27 mouse cellular contexts compared by ENCODE assay signal in genomic region chr7:132013970-132014369, GRCm38 (mm10). TPM values are rescaled to one million over a fixed set of nuclear protein-coding genes. Genes with fewer than 3 reads are reported as not detected.
DNase-seq lines count a peak whose midpoint lies in the region; ATAC-seq and TF ChIP-seq lines count a peak whose summit lies in the region.
"Had no signal": no experiment of that assay in that cellular context is flagged by ENCODE, and none has a peak within 500 bp of the region (broad histone marks: within the 10 kb centered on the region; RNA-seq: fewer than 3 reads in every experiment).

No protein-coding gene starts in this region.

- H3K27ac ChIP-seq in midbrain, embryonic 11.5 days (ENCODE audit: low read depth, low read length): no peak overlapping the region
- no peak overlapping the region for H3K27ac ChIP-seq in midbrain, embryonic 10.5 days (replicated peaks)
- H3K27ac ChIP-seq in limb, embryonic 10.5 days: peak overlapping the region; percentile 78
- no peak overlapping the region for H3K27ac ChIP-seq in intestine, postnatal 0 days (ENCODE audit: low read depth, low read length)
- H3K27ac ChIP-seq: embryonic facial prominence, embryonic 13.5 days; gastrocnemius, adult 2 months; heart, adult 2 months; liver, embryonic 13.5 days; stomach, postnatal 0 days had no signal

- no peak for TF ChIP-seq CTCF in intestine, postnatal 0 days (IDR thresholded peaks at IDR 0.05; ENCODE audit: low read depth)

- no peaks in the 10 kb centered on the region for H3K27me3 ChIP-seq in midbrain, embryonic 11.5 days (ENCODE audit: control insufficient read depth, insufficient read depth, low read length)
- no peaks in the 10 kb centered on the region for H3K27me3 ChIP-seq in midbrain, embryonic 10.5 days (ENCODE audit: low read depth, poor library complexity, severe bottlenecking)
- H3K27me3 ChIP-seq in limb, embryonic 10.5 days (ENCODE audit: low read depth, poor library complexity, severe bottlenecking): no peaks in the 10 kb centered on the region
- H3K27me3 ChIP-seq in intestine, postnatal 0 days (replicated peaks; ENCODE audit: control insufficient read depth, insufficient read depth, low read length): peaks cover 14% of the 10 kb centered on the region
- H3K27me3 ChIP-seq: embryonic facial prominence, embryonic 13.5 days; heart, embryonic 12.5 days; liver, embryonic 13.5 days had no signal

- peak; percentile 38; the same call in 1 of the 2 replicates for ATAC-seq in frontal cortex, adult (ENCODE audit: low TSS enrichment)
- ATAC-seq in midbrain, embryonic 11.5 days (ENCODE audit: low FRiP score): no peak
- ATAC-seq in intestine, postnatal 0 days: no peak
- ATAC-seq: lung, postnatal 0 days had no signal

- no peak for DNase-seq in frontal cortex, adult 2 months (ENCODE audit: extremely low spot score in 1 of 2, low spot score in 1 of 2)
- peak; percentile 45 for DNase-seq in midbrain, embryonic 11.5 days (ENCODE audit: low spot score, missing footprints)
- no peak for DNase-seq in midbrain, embryonic 10.5 days (ENCODE audit: low spot score)
- no peak for DNase-seq in limb, embryonic 10.5 days (ENCODE audit: low spot score)
- no peak for DNase-seq in liver
- DNase-seq: adrenal gland, postnatal 25 days; cerebellum, adult 18-20 months; gastrocnemius, adult 2 months; gastrocnemius, postnatal 36 days; heart, adult 2 months; kidney, adult 11 months; kidney, postnatal 14 days; liver, embryonic 13.5 days; lung, adult 18-20 months; right cerebral cortex, postnatal 4 days; thymus, adult 2 months; thymus, postnatal 36 days had no signal

- no peaks in the 10 kb centered on the region for H3K9me3 ChIP-seq in midbrain, embryonic 11.5 days (ENCODE audit: control insufficient read depth, low read length)
- no peaks in the 10 kb centered on the region for H3K9me3 ChIP-seq in midbrain, embryonic 10.5 days (replicated peaks)
- H3K9me3 ChIP-seq in limb, embryonic 10.5 days (replicated peaks): no peaks in the 10 kb centered on the region
- no peaks in the 10 kb centered on the region for H3K9me3 ChIP-seq in intestine, postnatal 0 days (ENCODE audit: control insufficient read depth)
- H3K9me3 ChIP-seq: embryonic facial prominence, embryonic 13.5 days; heart, embryonic 12.5 days; liver, embryonic 13.5 days had no signal

- no peaks in the 10 kb centered on the region for H3K36me3 ChIP-seq in midbrain, embryonic 11.5 days (ENCODE audit: control insufficient read depth, insufficient read depth, low read length)
- no peaks in the 10 kb centered on the region for H3K36me3 ChIP-seq in midbrain, embryonic 10.5 days
- no peaks in the 10 kb centered on the region for H3K36me3 ChIP-seq in limb, embryonic 10.5 days
- no peaks in the 10 kb centered on the region for H3K36me3 ChIP-seq in intestine, postnatal 0 days (ENCODE audit: control insufficient read depth, insufficient read depth)
- H3K36me3 ChIP-seq: embryonic facial prominence, embryonic 13.5 days; heart, embryonic 12.5 days; liver, embryonic 13.5 days had no signal

- no peak overlapping the region for H3K9ac ChIP-seq in midbrain, embryonic 11.5 days (ENCODE audit: low read length)
- no peak overlapping the region for H3K9ac ChIP-seq in intestine, postnatal 0 days (ENCODE audit: low read depth, low read length)
- H3K9ac ChIP-seq: embryonic facial prominence, embryonic 13.5 days; heart, embryonic 12.5 days; liver, embryonic 13.5 days had no signal

- no peak overlapping the region for H3K4me3 ChIP-seq in midbrain, embryonic 11.5 days (ENCODE audit: low read depth, low read length)
- H3K4me3 ChIP-seq in midbrain, embryonic 10.5 days: no peak overlapping the region
- no peak overlapping the region for H3K4me3 ChIP-seq in limb, embryonic 10.5 days
- no peak overlapping the region for H3K4me3 ChIP-seq in intestine, postnatal 0 days (ENCODE audit: low read depth, low read length)
- H3K4me3 ChIP-seq: embryonic facial prominence, embryonic 13.5 days; gastrocnemius, adult 2 months; heart, adult 2 months; heart, embryonic 12.5 days; left cerebral cortex, adult 2 months; liver, embryonic 13.5 days had no signal

- 73% methylated on average over 5 of the region's 5 CpGs for WGBS in midbrain, embryonic 11.5 days
- 82% methylated on average over 5 of the region's 5 CpGs for WGBS in midbrain, embryonic 10.5 days
- 85% methylated on average over 5 of the region's 5 CpGs for WGBS in limb, embryonic 10.5 days
- WGBS in intestine, postnatal 0 days: 83% methylated on average over 5 of the region's 5 CpGs

- H3K4me2 ChIP-seq in midbrain, embryonic 11.5 days: no peak overlapping the region
- H3K4me2 ChIP-seq in intestine, postnatal 0 days (replicated peaks; ENCODE audit: low read depth): no peak overlapping the region
- H3K4me2 ChIP-seq: embryonic facial prominence, embryonic 13.5 days; heart, embryonic 12.5 days; liver, embryonic 13.5 days had no signal

- peaks cover 10% of the 10 kb centered on the region for H3K4me1 ChIP-seq in midbrain, embryonic 11.5 days (ENCODE audit: control insufficient read depth, insufficient read depth, low read length)
- H3K4me1 ChIP-seq in midbrain, embryonic 10.5 days: peaks cover 25% of the 10 kb centered on the region
- H3K4me1 ChIP-seq in limb, embryonic 10.5 days: peaks cover 59% of the 10 kb centered on the region
- no peaks in the 10 kb centered on the region for H3K4me1 ChIP-seq in intestine, postnatal 0 days (replicated peaks; ENCODE audit: control insufficient read depth, insufficient read depth, low read length)
- H3K4me1 ChIP-seq: heart, embryonic 12.5 days; liver, embryonic 13.5 days had no signal

RNA-seq across cellular contexts. Expression of gene Gpr26, which starts 47.7 kb away (rescaled TPM):
- polyA plus RNA-seq in frontal cortex, adult 2 months (2012; rRNA removed): 38.9 and 49.3 TPM in 2 replicates
- 0.15 and 0.18 TPM in 2 replicates for polyA plus RNA-seq in midbrain, embryonic 11.5 days (2014; fragmentation: Nextera tagmentation; extraction: Ambion mirVana)
- 0.05 TPM in 2 replicates for polyA plus RNA-seq in midbrain, embryonic 10.5 days (2016; fragmentation: Nextera tagmentation; extraction: Ambion mirVana)
- polyA plus RNA-seq in limb, embryonic 10.5 days (2016; fragmentation: Nextera tagmentation; extraction: Ambion mirVana): not detected in 2 replicates
- polyA plus RNA-seq in intestine, postnatal 0 days (2015; fragmentation: Nextera tagmentation; extraction: Ambion mirVana): not detected in 2 replicates
- polyA plus RNA-seq: heart, adult 2 months; heart, embryonic 12.5 days; heart, postnatal 0 days; kidney, embryonic 14.5 days; liver, embryonic 13.5 days; lung, postnatal 0 days; spleen, adult 2 months; stomach, postnatal 0 days had no signal

Comparison
In these comparisons a context has a peak if more than half of its experiments do, and no peak if none do; other contexts are left out.
1. RNA of gene Gpr26, which starts 47.7 kb away (polyA plus RNA-seq): 38.9 to 49.3 TPM in frontal cortex, adult 2 months; 0.15 to 0.18 TPM in midbrain, embryonic 11.5 days, 0.05 TPM in midbrain, embryonic 10.5 days, not detected in limb, embryonic 10.5 days and not detected in intestine, postnatal 0 days; every median in the first group is over 10 times any median in the second.